Mouse (Mus musculus): ENCODE data around the gene Eif4e1b.

DNA sequence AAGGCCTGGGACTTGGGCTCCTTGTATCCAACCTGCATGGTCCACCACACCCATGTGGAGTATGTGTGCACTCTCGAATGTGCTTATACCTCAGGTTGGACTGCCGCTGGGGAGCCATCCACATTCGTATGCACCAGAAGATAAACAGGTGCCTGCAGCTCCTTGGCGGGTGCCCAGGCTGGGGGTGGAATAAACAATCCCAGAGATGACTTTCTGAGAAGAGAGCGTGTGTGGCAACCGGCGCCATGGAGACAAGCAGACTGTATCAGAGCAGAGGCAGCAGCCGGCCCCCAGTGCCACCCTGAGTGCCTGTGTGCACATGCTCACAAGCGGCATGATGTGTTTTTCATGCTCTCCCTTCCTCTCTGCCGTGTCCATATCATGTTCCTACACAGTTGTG lies 31.1 kb upstream of the Eif4e1b start:
- TF ChIP-seq CTCF (IDR thresholded peaks at IDR 0.05; ENCODE audit: control insufficient read depth, insufficient read depth, low read length) (no peak), POLR2A (IDR thresholded peaks at IDR 0.05; ENCODE audit: borderline replicate concordance, control insufficient read depth, low read depth, low read length) (no peak)
